Comparison of ENCODE assay signal across 8 mouse cellular contexts in the genomic region with DNA sequence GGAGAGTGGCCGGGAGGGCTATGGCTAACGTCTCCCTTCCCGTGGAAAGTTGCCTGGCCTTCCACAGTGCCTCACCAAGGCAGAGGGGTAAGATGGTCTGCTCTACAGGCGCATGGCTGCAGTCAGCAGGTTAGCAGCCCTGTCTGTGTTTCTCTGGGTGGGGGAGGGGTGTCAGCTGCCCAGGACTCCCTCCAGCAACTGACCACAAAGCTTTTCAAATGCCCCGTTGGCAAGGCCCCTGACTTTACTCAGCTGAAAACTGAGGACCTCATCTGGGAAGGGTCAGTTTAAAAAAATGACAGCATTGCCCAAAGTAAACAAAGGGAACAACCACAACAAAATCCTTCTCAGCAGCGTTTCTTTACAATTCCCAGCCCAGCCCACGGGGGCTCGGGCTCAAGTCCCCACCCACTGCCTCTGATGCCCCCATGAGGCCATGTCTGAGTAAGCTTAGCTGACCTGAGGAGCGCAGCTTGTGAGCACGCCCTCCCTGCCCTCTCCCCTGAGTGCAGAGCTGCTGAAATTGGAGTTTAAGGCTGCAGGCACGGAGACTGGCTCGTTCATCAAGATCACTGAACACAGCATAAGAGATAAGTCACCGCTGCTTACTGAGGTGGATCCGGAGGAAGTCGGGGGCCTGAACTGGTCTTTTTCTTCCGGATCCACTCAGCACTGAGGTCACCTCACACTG. TPM values are rescaled to one million over a fixed set of nuclear protein-coding genes. Genes with fewer than 3 reads are reported as not detected.
DNase-seq lines count a peak whose midpoint lies in the region; ATAC-seq lines count a peak whose summit lies in the region.

No protein-coding gene starts in this region.

- H3K9ac ChIP-seq in embryonic facial prominence, embryonic 15.5 days = no peak overlapping the region

- intact Hi-C loops in heart, postnatal 14 days (cut with DNase I) = no loop called here

- ATAC-seq in embryonic facial prominence, embryonic 15.5 days (ENCODE audit: insufficient number of reproducible peaks, low FRiP score, low TSS enrichment, low read depth) = peak; percentile 66
- no peak for ATAC-seq in erythroid progenitor cell, adult 5-6 weeks (replicated peaks; ENCODE audit: low FRiP score, poor library complexity, severe bottlenecking)

- H3K4me2 ChIP-seq in embryonic facial prominence, embryonic 15.5 days (replicated peaks) = peak overlapping the region; percentile 15

- H3K4me3 ChIP-seq in embryonic facial prominence, embryonic 15.5 days (replicated peaks) = peak overlapping the region; percentile 6; the same call in 1 of the 2 replicates
- H3K4me3 ChIP-seq in limb, embryonic 10.5 days = peak overlapping the region; percentile 43
- H3K4me3 ChIP-seq in midbrain, embryonic 10.5 days = peak overlapping the region; percentile 43

- peak overlapping the region; percentile 71 for H3K27ac ChIP-seq in embryonic facial prominence, embryonic 15.5 days (replicated peaks)
- peak overlapping the region; percentile 97 for H3K27ac ChIP-seq in limb, embryonic 10.5 days
- peak overlapping the region; percentile 91 for H3K27ac ChIP-seq in midbrain, embryonic 10.5 days (replicated peaks)

- peak; percentile 19 for DNase-seq in right cerebral cortex, postnatal 14 days
- no peak for DNase-seq in right cerebral cortex, adult 2 months (ENCODE audit: low spot score in 2 of 2)
- peak; percentile 24 to 40 for DNase-seq in heart, postnatal 14 days
- peak; percentile 77 for DNase-seq in limb, embryonic 10.5 days (ENCODE audit: low spot score)
- peak; percentile 76 for DNase-seq in midbrain, embryonic 10.5 days (ENCODE audit: low spot score)
- peak; percentile 84 for DNase-seq in yolk sac, embryonic 10.5 days (ENCODE audit: low spot score)

- no peaks in the 10 kb centered on the region for H3K27me3 ChIP-seq in embryonic facial prominence, embryonic 15.5 days
- no peaks in the 10 kb centered on the region for H3K27me3 ChIP-seq in limb, embryonic 10.5 days (ENCODE audit: low read depth, poor library complexity, severe bottlenecking)
- peaks cover 24% of the 10 kb centered on the region for H3K27me3 ChIP-seq in midbrain, embryonic 10.5 days (ENCODE audit: low read depth, poor library complexity, severe bottlenecking)

- H3K36me3 ChIP-seq in embryonic facial prominence, embryonic 15.5 days = no peaks in the 10 kb centered on the region
- no peaks in the 10 kb centered on the region for H3K36me3 ChIP-seq in limb, embryonic 10.5 days
- H3K36me3 ChIP-seq in midbrain, embryonic 10.5 days = no peaks in the 10 kb centered on the region

- no peaks in the 10 kb centered on the region for H3K9me3 ChIP-seq in embryonic facial prominence, embryonic 15.5 days (replicated peaks)
- no peaks in the 10 kb centered on the region for H3K9me3 ChIP-seq in limb, embryonic 10.5 days (replicated peaks)
- no peaks in the 10 kb centered on the region for H3K9me3 ChIP-seq in midbrain, embryonic 10.5 days (replicated peaks)

- peaks cover 53% of the 10 kb centered on the region for H3K4me1 ChIP-seq in embryonic facial prominence, embryonic 15.5 days
- peaks cover 68% of the 10 kb centered on the region for H3K4me1 ChIP-seq in limb, embryonic 10.5 days
- peaks cover 71% of the 10 kb centered on the region for H3K4me1 ChIP-seq in midbrain, embryonic 10.5 days

- WGBS in embryonic facial prominence, embryonic 15.5 days = 13% methylated on average over 16 of the region's 16 CpGs
- WGBS in limb, embryonic 10.5 days = 7% methylated on average over 16 of the region's 16 CpGs
- 2% methylated on average over 16 of the region's 16 CpGs for WGBS in midbrain, embryonic 10.5 days

RNA-seq across cellular contexts. Expression of a gene that starts 41.4 kb away (rescaled TPM):
- polyA plus RNA-seq in embryonic facial prominence, embryonic 15.5 days (2015; fragmentation: Nextera tagmentation; extraction: Ambion mirVana) = 163 and 173 TPM in 2 replicates
- 10 to 100 TPM; 36.9 to 41.6 TPM for total RNA-seq in heart, postnatal 14 days (2021)
- polyA plus RNA-seq in limb, embryonic 10.5 days (2016; fragmentation: Nextera tagmentation; extraction: Ambion mirVana) = 121 and 139 TPM in 2 replicates
- 111 and 116 TPM in 2 replicates for polyA plus RNA-seq in midbrain, embryonic 10.5 days (2016; fragmentation: Nextera tagmentation; extraction: Ambion mirVana)
- total RNA-seq in erythroid progenitor cell, adult 5-6 weeks (2015; ENCODE audit: low replicate concordance) = 23.5 and 38.2 TPM in 2 replicates
- total RNA-seq in erythroid progenitor cell, adult 5-6 weeks (2017; ENCODE audit: low replicate concordance) = 8.7 and 31.7 TPM in 2 replicates

RNA-seq across cellular contexts. Expression of a gene that starts 53.9 kb away (rescaled TPM):
- 29.6 and 32.9 TPM in 2 replicates for polyA plus RNA-seq in embryonic facial prominence, embryonic 15.5 days (2015; fragmentation: Nextera tagmentation; extraction: Ambion mirVana)
- total RNA-seq in heart, postnatal 14 days (2021) = 1,000 to 10,000 TPM; 1,706 to 1,771 TPM
- 15.6 and 22.8 TPM in 2 replicates for polyA plus RNA-seq in limb, embryonic 10.5 days (2016; fragmentation: Nextera tagmentation; extraction: Ambion mirVana)
- 18.5 and 22.8 TPM in 2 replicates for polyA plus RNA-seq in midbrain, embryonic 10.5 days (2016; fragmentation: Nextera tagmentation; extraction: Ambion mirVana)
- 1.3 and 1.8 TPM in 2 replicates for total RNA-seq in erythroid progenitor cell, adult 5-6 weeks (2015; ENCODE audit: low replicate concordance)
- 1.8 and 2.3 TPM in 2 replicates for total RNA-seq in erythroid progenitor cell, adult 5-6 weeks (2017; ENCODE audit: low replicate concordance)

Comparison
In these comparisons a context has a peak if more than half of its experiments do, and no peak if none do; other contexts are left out.
1. DNase-seq: peak in right cerebral cortex, postnatal 14 days (single experiment), heart, postnatal 14 days (2 of 2), limb, embryonic 10.5 days (single experiment), midbrain, embryonic 10.5 days (single experiment) and yolk sac, embryonic 10.5 days (single experiment); none in right cerebral cortex, adult 2 months (0 of 2).
2. Peak in every context shown above with its lines, with median percentiles within 50 percentile points of each other: H3K27ac ChIP-seq and H3K4me3 ChIP-seq.